In genomic region chr1:80830196-80830794, GRCm38 (mm10) we compare ENCODE assay signal across 9 mouse cellular contexts.
DNase-seq lines count a peak whose midpoint lies in the region; ATAC-seq and TF ChIP-seq lines count a peak whose summit lies in the region.
"Had no signal": no experiment of that assay in that cellular context is flagged by ENCODE, and none has a peak within 500 bp of the region (broad histone marks: within the 10 kb centered on the region; RNA-seq: fewer than 3 reads in every experiment).

No protein-coding gene starts in this region.

- H3K27me3 ChIP-seq in kidney, embryonic 16.5 days (ENCODE audit: insufficient read depth, low read length) = no peaks in the 10 kb centered on the region
- H3K27me3 ChIP-seq in embryonic facial prominence, embryonic 14.5 days (replicated peaks; ENCODE audit: control insufficient read depth, insufficient read depth, low read length) = no peaks in the 10 kb centered on the region
- no peaks in the 10 kb centered on the region for H3K27me3 ChIP-seq in stomach, postnatal 0 days (ENCODE audit: control insufficient read depth, insufficient read depth, low read length)
- H3K27me3 ChIP-seq: megakaryocyte, embryonic 14.5 days had no signal

- H3K9ac ChIP-seq in kidney, embryonic 16.5 days (replicated peaks; ENCODE audit: low read length) = no peak overlapping the region
- no peak overlapping the region for H3K9ac ChIP-seq in embryonic facial prominence, embryonic 14.5 days (ENCODE audit: low read depth, low read length)
- H3K9ac ChIP-seq in stomach, postnatal 0 days (ENCODE audit: low read length) = no peak overlapping the region

- no peaks in the 10 kb centered on the region for H3K4me1 ChIP-seq in kidney, embryonic 16.5 days (ENCODE audit: insufficient read depth, low read length)
- H3K4me1 ChIP-seq in embryonic facial prominence, embryonic 14.5 days (ENCODE audit: control insufficient read depth, insufficient read depth, low read length) = no peaks in the 10 kb centered on the region
- H3K4me1 ChIP-seq in stomach, postnatal 0 days (replicated peaks; ENCODE audit: control insufficient read depth, insufficient read depth) = no peaks in the 10 kb centered on the region
- H3K4me1 ChIP-seq: megakaryocyte, embryonic 14.5 days had no signal

- no peak for TF ChIP-seq EP300 in stomach, postnatal 0 days (optimal IDR thresholded peaks at IDR 0.05)

- TF ChIP-seq CTCF in stomach, postnatal 0 days (IDR thresholded peaks at IDR 0.05; ENCODE audit: low read depth) = peak; percentile 74

- no peak overlapping the region for H3K4me3 ChIP-seq in kidney, embryonic 16.5 days (ENCODE audit: low read length)
- H3K4me3 ChIP-seq in embryonic facial prominence, embryonic 14.5 days (ENCODE audit: low read depth, low read length) = no peak overlapping the region
- no peak overlapping the region for H3K4me3 ChIP-seq in stomach, postnatal 0 days (ENCODE audit: low read depth, low read length)
- H3K4me3 ChIP-seq: megakaryocyte, embryonic 14.5 days had no signal

- H3K36me3 ChIP-seq in kidney, embryonic 16.5 days (ENCODE audit: insufficient read depth, low read length) = no peaks in the 10 kb centered on the region
- H3K36me3 ChIP-seq in embryonic facial prominence, embryonic 14.5 days (ENCODE audit: control insufficient read depth, insufficient read depth, low read length) = no peaks in the 10 kb centered on the region
- no peaks in the 10 kb centered on the region for H3K36me3 ChIP-seq in stomach, postnatal 0 days (ENCODE audit: control insufficient read depth, insufficient read depth, low read length)

- no peak overlapping the region for H3K4me2 ChIP-seq in kidney, embryonic 16.5 days (replicated peaks; ENCODE audit: low read depth, low read length)
- no peak overlapping the region for H3K4me2 ChIP-seq in embryonic facial prominence, embryonic 14.5 days (ENCODE audit: low read depth, low read length)
- H3K4me2 ChIP-seq in stomach, postnatal 0 days (replicated peaks; ENCODE audit: low read depth) = no peak overlapping the region

- peak; percentile 9 for DNase-seq in kidney, adult 9 months
- peak; percentile 3 for DNase-seq in urinary bladder, postnatal 25 days (ENCODE audit: low spot score)
- DNase-seq in urinary bladder, postnatal 36 days (ENCODE audit: low spot score in 2 of 2) = no peak
- DNase-seq in embryonic facial prominence, embryonic 14.5 days (ENCODE audit: low spot score) = peak; percentile 41
- no peak for DNase-seq in stomach, postnatal 0 days (ENCODE audit: low spot score)
- no peak for DNase-seq in adrenal gland, adult 18-20 months (ENCODE audit: low spot score in 2 of 2)
- no peak for DNase-seq in adrenal gland, adult 2 months

- H3K27ac ChIP-seq in kidney, embryonic 16.5 days (ENCODE audit: low read length) = no peak overlapping the region
- no peak overlapping the region for H3K27ac ChIP-seq in embryonic facial prominence, embryonic 14.5 days (replicated peaks; ENCODE audit: low read depth, low read length)
- H3K27ac ChIP-seq in stomach, postnatal 0 days (replicated peaks) = no peak overlapping the region

- no peaks in the 10 kb centered on the region for H3K9me3 ChIP-seq in kidney, embryonic 16.5 days (ENCODE audit: low read length)
- H3K9me3 ChIP-seq in embryonic facial prominence, embryonic 14.5 days (ENCODE audit: control insufficient read depth, low read length) = no peaks in the 10 kb centered on the region
- H3K9me3 ChIP-seq in stomach, postnatal 0 days (ENCODE audit: control insufficient read depth, low read length) = no peaks in the 10 kb centered on the region
- H3K9me3 ChIP-seq: megakaryocyte, embryonic 14.5 days had no signal

- no peak for ATAC-seq in kidney, embryonic 16.5 days (ENCODE audit: low FRiP score, low TSS enrichment)
- no peak for ATAC-seq in embryonic facial prominence, embryonic 14.5 days (ENCODE audit: low read depth)
- ATAC-seq in stomach, postnatal 0 days (ENCODE audit: low FRiP score, low TSS enrichment) = no peak

Comparison
In these comparisons a context has a peak if more than half of its experiments do, and no peak if none do; other contexts are left out.
1. DNase-seq: peak in kidney, adult 9 months (single experiment), urinary bladder, postnatal 25 days (single experiment) and embryonic facial prominence, embryonic 14.5 days (single experiment); none in urinary bladder, postnatal 36 days (0 of 2), stomach, postnatal 0 days (single experiment), adrenal gland, adult 18-20 months (0 of 2) and adrenal gland, adult 2 months (single experiment).